Mouse (Mus musculus) gastrocnemius, postnatal 25 days (tissue): ENCODE measurements at regions not wholly inside any gene's neighbourhood (a gene's known extent, or its start where the extent isn't known, plus 50 kb on each side); places are given as distances from the start of the nearest gene placed in this dataset.
"Not testable (repeated sequence)": the region's sequence is repeated elsewhere in the genome, so short reads cannot be mapped to it uniquely, and the experiment has no call there.

Source experiments
- DNase-seq: peaks from one replicate; pipeline ENCODE4 v3.0.0; 2022

- not testable (repeated sequence) for DNase-seq
Observed at GRCm38 (mm10) chr4:81593431-81593830, 150.8 kb upstream of the Mpdz start.

- DNase-seq = no peak
Observed at GRCm38 (mm10) chr4:81582546-81582945, 139.9 kb upstream of the Mpdz start.

DNA sequence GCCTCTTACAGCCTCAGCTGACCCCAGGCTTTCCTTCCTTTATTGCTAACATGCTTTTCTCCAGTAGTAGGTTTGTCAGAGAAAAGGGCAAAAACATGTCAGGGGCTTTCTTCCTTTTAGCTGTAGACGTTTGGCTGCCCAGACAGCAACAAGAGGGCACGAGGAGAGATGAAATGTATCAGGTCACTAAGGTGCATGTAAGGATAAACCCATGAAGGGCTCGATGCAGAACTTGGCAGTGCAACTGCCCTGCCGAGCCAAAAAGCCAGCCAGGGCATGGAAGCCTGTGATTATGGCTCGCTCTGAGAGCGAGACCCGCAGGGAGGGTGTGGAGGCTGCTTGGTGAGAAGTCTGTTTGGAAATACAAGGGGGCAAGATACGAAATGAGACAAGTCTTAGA lies 137.9 kb upstream of the Mpdz start:
- peak; percentile 72 for DNase-seq

DNA sequence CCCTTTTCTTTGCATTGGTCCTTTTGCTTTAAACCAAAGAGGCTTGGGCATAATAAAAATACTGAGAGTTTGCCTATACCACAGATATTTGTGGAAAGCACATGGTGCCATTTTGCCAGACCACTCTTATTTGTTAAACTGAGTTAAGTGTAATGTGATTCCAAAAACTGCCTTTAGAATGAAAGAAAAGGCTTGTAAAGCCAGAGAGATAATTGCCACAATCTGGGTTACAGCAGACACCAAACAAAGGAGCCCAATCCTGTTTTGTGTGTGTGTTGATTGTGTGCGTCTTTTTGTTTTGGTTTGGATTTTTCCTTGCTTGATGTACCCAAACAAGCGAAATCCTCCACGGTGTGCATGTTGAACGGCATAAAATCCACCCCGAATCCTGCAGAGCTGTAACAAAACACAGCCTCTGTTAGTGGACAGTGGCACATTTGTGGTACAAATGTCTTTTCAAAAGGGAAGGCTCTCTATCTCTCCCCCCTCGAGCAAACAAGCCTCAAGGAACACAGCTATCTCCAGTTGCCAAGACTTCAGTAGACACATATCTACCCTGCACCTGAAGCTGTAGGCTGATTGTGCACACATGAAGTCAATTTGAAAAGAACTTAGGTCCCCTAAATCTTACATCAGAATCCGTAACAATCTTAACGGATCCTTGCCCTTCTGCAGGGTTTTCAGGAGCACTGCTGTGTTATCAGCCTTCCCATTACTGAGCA lies 136.9 kb upstream of the Mpdz start:
- DNase-seq = no peak

DNA sequence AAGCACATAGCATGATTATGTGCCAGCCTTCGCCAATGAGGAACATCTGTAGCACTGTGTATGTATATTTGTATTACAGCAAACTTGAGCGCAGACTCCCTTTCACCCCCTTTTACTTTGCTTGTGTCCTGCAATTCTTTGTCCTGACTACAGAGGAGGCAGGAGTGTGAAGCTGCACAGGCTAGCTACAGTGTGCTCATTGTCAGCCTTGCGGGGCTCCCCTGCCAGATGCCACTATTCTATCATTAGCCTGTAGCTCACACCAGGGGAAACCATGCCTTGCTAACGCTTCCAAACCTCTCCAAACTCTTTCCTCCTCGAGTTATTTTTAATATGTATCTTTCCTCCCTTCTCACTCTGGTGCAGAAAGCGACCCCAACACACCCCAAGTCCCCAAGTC lies 136.4 kb upstream of the Mpdz start:
- DNase-seq = no peak

DNA sequence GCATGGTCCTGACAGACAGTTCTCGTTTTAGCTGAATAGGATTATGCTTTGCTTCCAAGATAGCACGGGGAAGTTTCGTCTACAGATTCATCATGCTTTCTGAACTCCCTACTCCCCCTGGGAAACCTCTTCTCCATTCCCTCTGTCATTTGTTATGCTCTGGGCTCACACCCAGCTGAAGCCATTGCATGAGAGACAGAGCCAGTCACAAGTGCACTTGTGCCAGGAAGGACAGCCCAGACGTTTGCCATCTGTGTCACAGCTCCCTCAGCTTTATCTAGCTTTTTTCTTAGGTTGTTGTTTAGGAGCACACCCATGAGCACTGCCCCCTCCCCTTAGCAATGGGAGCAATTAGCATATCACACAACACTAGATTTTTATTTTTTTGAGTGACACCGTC lies 131.2 kb upstream of the Mpdz start:
- DNase-seq = peak; percentile 20

GRCm38 (mm10) chr4:81570736-81571135 lies 128.1 kb upstream of the Mpdz start:
- DNase-seq = no peak

GRCm38 (mm10) chr4:81569531-81569930 lies 126.9 kb upstream of the Mpdz start:
- DNase-seq = no peak

- no peak for DNase-seq
Observed at GRCm38 (mm10) chr4:81568404-81568803, 125.8 kb upstream of the Mpdz start.

DNA sequence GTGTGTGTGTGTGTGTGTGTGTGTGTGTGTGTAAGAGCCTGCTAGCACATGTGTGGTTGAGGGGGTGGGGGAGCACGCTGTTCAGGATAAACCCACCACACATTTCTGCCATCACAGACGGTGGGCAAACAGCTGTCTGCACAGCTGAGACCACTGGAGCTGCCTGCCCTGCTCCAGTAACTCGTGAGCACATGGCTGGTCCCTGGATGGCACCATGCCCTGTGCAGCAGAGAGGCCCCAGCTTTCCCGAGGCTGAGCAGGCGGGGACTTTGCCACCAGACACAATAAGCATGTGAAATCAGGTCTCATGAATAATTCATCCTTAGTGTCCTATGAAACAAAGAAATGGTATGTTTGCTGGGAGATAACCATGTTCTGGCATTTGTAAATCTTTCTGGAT lies 125.3 kb upstream of the Mpdz start:
- DNase-seq = no peak

GRCm38 (mm10) chr4:81566526-81566925 lies 123.9 kb upstream of the Mpdz start:
- no peak for DNase-seq

DNA sequence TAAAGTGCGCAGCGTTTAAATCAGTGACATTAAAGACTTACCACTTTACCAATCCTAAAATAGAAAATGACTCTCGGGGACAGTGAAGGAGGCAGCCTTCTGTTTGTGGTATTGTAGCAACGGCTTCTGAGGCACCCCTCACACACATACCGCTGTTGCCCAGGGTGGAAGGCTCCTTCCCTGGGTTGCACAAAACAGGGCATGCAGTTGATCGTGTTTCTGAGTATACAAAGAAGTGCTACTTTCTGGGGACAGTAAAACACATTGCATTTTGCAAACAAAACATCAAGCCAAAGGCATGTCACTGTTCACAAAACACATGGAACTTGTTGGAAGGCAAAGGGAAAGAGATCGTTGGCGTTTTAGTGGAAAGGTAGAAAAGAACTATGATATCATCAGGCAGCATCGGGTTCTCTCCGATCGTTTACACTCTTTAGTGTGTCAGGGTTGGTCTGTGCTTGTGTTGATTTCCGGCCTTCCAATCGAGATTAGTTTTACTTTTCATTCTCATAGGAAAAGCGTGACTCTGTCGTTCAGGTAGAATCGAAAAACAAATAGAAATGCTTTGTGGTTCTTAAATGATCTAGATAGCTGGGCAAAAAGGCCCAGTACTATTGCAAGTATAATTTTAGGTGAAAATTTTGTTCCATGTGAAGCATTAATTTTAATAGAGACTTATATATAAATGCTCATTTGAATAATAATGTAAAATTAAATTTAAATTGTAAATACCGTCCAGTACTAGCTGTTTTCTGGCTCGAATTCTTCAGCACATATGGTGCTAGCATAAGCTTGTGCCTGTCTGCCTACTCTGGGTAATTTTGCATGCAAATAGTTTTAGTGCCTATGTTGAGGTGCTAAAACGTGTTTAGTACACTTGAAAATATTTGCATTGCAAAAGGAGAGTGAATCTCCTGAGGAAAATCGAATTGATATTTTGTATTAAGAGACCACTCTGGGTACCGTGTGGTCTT lies 123.1 kb upstream of the Mpdz start:
- DNase-seq = no peak

DNA sequence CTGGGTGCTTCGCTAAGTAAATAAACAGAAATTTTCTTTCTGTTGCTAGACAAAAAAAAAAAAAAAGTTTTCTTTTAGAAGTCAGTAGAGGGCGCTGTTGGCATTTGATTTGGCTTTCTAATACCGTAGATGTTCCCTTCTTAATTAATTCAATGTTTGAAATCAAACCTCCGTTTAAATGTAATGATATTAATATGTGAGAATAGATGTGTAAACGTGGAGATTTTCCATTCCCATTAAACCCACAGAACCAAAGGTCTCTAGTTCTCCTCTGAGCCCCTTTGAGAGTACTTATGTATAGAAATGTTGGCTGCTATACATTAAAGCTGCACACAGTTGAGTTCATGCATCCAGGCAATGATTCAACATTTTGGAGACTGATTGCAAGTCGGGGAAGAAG lies 121.8 kb upstream of the Mpdz start:
- no peak for DNase-seq

DNA sequence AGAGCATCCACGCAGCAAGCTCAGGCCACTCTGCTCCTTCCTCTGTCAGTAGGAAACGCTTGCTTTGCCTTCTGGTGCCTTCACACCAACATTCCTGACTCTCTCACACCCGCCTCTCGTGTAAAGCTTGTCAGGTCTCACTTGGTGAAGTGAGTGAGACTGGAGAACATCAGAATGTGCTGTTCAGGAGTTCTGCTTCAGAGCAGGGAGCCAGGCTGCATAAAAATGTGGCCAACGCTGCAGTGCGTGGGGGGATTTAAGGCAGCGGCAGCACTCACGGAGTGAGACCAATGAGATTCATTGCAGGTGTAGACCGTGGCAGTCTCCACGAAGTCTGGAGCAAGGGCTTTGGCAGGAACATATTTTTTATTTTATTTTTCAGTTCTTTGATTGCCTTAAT lies 121.0 kb upstream of the Mpdz start:
- DNase-seq = no peak

DNA sequence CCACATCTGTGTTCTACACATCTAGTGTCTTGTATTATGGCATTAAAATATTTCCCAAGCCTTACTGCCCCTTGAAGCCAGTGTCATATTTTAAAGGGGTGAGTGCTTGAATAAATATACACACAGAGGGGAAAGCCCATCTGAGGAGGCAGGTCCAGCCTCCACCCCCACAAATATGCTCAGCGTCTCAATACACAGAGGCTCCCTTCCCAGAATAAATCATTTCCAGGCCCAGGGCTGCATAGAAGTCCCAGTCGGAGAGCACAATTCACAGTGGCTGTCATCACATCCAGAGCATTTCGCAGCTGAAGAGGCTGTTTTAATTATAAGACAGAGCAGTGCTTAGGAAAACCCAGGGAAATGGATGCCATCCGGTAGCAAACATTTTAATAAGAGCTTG lies 118.8 kb upstream of the Mpdz start:
- peak; percentile 25 for DNase-seq

DNA sequence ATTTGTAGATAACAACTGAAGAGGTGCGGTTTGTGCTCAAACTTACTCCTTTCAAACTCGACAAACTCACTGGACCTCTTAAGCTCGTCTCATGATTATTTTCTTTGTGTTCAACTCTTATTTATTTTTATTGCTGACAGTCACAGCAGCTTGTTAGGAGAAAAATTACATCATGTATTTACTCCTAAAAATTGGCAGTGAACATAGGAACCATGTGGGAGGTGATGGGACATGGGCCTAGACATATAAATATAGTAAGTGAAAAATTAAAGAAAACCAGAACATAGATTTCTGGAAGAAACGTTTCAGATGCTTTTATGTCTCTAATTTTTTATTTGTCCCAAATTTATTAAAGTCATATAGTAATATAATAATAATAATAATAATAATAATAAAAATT lies 108.2 kb upstream of the Mpdz start:
- no peak for DNase-seq

DNA sequence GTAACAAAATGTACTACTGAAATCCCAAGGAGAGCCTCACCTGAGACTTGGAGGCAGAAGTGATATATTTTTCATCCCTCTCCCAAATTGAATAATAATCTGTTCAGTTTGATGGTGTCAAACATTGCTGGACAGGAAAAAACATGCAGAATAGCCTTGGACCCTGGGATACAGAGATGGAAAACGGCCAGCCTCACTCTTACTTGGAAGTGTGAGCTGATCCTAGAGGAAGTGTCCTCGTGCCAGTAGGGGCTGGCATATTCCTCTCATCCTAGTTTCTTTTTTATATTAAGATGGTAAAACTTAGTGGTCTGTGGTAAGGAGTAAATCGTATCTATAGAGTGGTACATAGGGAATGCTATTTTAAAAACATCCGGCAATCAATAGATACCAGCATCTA lies 107.6 kb upstream of the Mpdz start:
- DNase-seq = no peak

DNA sequence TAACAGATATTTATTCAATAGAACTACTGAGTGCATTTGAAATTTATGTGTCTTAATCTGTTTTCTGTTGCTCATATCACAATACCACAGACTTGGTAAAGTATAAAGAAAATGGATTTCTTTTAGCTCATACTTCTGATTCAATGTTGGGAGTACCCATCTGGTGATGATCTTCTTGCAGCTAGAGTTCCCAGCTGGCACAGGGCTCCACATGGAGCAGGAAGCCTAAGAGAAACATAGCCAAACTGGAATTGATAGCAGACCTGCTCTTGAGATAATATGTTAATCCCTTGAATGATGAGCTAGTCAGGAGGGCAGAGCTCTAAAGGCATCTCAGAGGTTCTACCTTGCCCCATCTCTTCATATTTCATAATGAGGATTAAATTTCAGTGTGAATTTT lies 97.9 kb upstream of the Mpdz start:
- DNase-seq = no peak

- no peak for DNase-seq
Observed at GRCm38 (mm10) chr4:81539551-81539950, 96.9 kb upstream of the Mpdz start.

DNA sequence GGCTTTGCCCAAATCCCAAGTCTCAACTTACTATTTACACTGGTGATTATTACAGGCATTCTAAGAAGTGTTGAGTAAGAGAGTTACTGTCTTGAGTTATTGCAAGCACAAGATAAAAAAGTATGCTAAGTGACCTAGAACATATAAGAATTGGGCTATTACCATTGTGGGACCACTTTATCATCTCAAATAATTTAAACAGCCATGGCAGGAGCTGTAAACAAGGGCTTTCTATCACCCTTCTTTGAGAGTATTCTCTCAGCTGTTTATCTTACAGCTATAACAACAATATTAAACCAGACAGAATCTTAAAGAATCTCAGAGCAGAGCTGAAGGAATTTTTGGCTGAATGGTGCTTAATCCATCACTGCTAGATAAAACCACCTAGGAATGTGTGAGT lies 94.2 kb upstream of the Mpdz start:
- DNase-seq = no peak

DNA sequence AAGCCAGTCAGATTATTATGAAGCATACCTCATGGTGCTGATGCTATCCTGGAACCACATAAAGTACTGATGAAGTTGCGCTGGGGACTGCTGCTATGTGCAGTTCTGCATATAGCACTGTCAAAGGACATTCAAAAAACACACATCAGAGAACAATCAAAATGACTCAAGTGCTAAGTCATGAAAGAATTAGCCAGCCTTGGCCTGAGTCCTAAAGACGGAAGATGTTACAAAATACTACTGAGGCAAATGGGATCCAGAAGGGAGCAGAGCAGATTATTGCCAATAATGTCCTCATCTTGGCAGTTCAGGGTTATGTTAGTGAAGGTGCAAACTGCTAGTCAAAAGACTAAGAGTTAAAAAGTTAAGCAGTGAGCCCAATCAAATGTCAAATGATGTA lies 87.9 kb upstream of the Mpdz start:
- DNase-seq = peak; percentile 30

DNA sequence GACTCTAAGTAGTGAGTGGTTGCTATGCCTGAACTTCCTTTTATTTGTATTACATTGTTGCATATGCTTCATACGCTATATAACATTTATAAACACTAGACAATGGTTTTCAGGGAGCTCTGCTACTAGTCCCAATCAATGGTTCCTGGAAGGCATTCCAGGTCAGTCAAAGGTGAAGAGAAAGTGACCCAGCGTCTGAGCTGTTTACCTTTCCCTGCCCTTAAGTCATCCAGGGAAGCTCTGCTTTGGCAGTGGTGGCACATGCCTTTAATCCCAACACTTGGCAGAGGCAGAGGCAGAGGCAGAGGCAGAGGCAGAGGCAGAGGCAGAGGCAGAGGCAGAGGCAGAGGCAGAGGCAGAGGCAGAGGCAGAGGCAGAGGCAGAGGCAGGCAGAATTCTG lies 76.5 kb upstream of the Mpdz start:
- DNase-seq = not testable (repeated sequence)

- DNase-seq = no peak
Observed at GRCm38 (mm10) chr4:81514547-81514946, 71.9 kb upstream of the Mpdz start.

DNA sequence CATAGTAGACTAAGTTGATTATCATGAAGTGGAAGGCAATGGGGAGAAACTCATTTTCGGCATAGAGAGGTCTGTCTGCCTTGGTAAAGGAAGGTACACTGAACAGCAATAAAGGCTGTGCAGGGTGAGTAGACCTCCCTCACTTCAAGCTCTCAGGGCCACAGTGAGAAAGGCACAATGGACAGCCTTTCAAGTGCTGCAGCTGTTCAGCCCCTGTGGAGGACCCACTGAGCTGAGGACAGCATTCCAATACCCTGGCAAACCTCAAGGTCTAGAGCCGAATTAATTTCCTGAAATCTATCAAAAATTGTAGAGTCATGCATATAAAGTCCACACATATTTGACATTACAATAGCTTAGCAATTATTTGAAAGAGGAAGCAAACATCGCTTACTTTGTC lies 69.8 kb upstream of the Mpdz start:
- DNase-seq = no peak
